Mouse (Mus musculus) frontal cortex, adult (tissue): ENCODE data around the gene Nmur2.

ENCODE experiments used
- ATAC-seq: cut with Nextera tagmentation; 2 replicates; pipeline ENCODE4 v1.9.2; 2017; ENCODE audit warnings: mild to moderate bottlenecking, moderate library complexity, mixed read lengths; ENCODE audit not compliant: low TSS enrichment

Gene Nmur2

DNA sequence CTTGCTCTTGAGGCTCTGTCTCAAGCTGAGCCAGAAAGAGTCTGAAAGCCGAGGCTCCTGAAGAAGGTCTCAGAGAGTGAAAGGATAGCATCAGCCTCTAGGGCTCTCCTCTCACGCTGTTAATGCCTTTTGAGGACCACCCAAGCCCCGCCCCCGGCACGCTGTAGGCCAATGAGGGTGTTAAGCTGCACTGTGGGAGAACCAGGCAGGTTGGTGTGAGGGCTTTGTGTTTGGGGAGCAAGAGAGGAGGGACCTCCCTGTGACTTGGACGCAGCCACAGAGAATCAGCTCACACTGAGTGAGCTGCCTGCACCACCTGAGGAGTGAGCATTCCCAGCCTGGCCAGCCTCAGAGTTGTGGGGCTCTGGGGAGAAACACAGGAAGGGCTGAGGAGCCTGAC, at the start of gene Nmur2:
Nmur2 (minus strand) TSS at position 94 of the 400 bp plus-strand sequence.
- no peak for ATAC-seq

DNA sequence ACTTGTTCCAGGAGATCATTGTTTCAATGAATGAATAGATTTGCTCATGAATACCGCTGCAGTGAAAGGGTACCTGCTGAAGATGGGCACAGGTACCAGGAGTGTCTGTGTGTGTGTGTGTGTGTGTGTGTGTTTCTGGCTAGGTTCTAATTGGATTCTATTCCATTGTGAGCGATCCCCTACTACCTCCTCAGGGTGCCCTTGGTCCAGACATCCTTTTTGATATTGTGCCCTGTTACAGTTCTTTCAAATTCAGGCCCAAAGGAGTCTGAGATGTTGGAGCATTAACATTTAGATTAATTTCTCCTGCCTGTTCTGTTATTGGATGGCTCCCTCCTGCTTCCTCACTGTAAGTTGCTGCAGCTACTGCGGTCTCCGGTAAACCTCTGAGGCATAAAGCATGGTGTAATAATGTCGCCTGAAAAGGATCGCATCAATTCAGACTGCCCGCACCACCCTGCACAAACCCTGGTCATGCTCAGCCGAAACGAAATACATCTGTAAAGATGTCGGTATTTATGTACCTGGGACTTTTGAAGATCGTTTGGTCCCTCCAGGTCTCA, 48.4 kb upstream of the Nmur2 start:
- no peak for ATAC-seq

DNA sequence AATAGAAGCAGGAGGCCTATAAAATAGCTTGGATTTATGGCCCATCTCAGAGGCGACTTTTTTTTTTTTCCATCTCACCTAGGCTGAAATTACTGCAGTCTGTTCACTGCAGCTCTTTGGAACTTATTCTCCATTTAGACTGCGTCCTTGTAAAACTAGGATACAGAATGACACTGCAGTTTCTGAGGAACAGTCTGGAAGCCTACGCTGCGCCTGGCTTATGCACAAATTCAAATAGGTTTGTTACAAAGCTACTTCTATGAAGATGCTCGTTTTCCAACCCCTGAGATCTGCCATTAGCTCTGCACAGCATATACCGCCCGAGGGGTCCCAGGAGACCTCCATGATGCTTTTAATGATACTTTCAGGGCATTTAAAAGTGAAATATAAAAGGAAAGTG, 31.3 kb upstream of the Nmur2 start:
- peak; percentile 95 for ATAC-seq

DNA sequence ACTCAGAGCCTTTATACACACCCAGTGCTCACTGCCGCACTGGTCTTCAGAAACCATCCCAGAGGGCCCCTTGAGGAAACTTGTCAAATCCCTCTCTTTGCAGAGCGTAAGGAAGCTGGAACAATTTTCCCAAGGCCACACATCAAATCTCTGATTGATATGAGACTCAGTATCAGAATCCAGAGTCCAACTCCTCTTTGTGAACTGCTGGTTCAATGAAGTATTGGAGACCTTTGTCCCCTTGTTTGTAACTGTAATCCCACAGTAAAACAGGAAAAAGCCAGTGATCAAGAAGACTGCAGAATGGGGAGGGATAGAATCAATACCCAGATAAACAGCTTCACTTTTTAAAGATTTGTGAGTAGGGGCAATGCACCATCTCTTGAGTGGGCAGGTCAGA, 28.8 kb upstream of the Nmur2 start:
- no peak for ATAC-seq

DNA sequence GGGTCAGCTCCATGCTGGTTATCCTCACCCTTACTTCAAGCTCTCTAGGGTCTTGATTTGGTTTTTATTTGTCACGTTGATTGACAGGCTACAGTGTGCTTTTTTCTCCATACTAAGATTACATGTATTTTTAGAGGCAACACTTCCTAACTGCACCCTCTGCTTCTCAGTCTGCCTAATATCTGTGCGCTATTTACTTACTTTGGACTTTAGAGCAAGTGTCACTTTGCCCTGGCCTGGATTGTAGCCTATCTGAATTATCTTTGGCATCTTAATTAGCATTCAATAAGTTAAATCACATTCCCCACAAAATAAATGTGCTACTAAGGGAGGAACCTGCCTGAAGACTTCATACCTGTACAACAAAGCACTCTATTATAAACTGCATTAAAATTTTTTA, 24.3 kb upstream of the Nmur2 start:
- ATAC-seq = no peak

DNA sequence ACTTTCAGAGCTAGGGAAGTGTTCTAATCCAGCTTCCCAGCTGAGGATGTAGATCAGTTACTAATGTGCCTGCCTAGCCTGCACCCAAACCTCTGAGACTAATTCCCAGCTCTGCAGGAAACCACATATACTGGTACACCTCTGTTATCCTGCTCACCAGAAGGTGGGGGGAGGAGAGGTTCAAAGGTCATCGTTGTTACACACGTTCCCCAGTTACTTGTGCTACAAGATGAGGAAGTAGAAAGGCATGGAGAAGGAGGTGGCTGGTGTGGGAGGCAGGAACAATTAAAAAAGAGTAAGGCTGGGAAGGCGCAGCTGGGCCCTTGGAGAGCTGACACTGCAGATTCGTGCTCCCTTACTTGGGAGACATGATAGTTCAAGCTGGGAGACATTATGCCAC, 23.8 kb upstream of the Nmur2 start:
- ATAC-seq = 0 out of 2 replicates have a peak, but pooled peaks have one; percentile 31

DNA sequence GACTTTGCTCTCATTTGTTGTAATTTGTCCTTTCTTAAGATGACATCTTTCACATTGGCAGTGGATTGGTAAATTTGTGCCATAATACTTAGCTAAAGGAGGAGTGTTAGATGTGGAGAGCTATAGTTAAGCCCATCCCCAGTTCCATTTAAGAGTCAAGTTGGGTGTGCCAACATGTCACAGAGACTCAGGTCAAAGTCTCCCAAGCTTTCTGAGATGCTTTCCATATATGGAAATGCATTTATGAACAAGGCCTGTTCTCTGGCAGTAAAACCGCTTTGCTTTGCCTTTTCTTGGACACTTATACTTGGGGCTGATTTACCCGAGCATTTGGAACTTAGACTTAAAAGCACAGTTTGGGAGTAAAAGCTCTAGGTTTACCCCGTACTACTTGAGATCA, 18.4 kb upstream of the Nmur2 start:
- no peak for ATAC-seq

DNA sequence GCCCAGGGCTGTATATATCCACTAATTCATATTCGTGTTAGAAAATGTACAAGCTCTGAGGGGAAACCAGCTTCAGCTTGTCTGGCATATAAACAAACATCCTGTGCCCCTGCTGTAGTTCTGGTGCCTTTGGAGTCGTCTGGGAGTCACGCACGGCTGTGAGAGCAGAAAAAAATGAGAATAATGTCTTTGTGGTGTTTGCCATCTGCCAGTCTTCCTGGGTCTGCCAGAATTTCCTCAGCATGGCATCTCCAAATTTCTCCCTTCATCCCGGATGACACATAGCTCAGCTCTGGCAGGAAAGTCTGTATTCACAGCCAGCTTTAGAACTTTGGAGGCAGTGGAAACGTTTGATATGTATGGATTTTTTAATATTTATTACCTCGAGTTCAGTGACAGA, 13.6 kb upstream of the Nmur2 start:
- peak; percentile 69 for ATAC-seq

DNA sequence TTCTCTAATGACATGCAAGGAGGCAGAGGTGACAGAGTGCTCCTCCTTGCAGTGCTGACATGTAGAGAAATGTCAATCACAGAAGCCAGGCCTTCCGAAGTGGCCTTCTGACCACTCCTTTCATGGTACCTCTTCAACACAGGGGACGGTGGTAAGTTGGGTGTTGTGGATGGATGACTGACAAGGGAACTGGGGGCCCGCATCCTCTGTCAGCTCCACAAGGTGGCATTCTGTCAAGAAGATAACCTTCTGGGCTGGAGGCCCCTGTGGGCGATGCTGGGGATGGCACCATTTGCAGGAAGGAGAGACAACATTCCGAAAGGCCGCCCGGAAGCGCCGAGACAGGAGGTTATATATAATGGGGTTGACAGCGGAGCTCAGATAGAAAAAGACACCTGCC, 14.0 kb downstream of the Nmur2 start:
- ATAC-seq = no peak

DNA sequence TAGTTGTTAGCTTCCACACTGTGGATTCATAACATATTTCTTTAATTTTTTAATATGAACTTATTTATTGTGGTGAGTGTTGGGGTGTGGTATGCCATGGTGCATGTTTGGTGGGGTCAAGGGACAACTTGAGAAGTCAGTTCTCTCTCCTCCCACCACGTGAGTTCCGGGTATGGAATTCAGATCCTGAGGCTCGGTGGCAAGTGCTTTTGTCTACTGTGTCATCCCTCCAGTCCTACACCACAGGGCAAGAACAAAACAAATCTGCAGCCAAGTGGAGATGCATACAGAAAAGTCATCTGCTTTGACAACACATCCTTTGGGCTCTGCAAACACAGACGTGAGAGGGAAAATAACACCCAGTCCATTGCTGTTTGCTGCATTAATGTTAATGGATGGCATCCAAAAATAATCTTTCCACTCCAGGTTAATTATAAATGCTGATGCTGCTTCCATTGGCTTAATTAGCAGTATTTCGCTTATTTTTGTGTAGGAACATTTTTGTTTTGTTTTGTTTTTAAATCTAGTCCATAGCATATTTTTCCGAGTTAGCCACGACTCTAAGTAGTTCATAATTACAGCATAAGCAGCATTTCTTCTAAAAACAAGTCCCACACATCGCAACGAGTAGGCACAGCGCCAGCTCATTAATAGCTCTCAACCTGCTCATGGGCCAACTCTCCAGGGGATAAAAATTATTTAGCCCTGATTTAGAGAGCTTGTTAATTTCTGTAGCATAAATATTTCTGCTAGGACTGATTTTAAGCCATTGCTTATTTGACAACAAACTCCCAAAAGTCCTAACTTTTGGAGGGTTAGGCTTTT, 14.9 kb downstream of the Nmur2 start:
- ATAC-seq = no peak

DNA sequence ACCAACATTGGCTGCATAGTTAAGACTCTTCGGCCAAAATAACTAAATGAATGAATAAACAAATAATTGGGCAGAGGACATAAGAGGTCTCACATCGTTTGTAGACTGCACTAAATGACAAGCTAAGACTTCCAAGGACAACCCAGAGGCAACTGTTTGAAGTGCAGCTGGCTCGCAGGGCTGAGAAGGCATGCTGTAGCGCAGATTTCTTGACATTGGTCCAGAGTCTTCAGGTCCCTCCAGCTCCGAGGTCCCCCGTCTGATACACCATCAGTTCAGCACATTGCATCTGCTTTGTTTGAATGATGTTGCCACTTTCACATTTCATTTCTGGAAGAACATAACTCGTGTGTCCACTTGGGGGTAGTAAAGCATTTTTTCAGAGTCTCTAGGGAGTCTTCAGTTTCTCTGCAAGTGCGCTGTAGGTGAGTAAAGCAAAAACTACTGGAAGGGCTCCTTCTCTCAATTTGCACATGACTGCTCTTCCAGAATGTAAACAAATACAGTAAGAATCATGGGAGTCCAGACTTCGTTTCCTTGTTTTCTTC, 27.2 kb downstream of the Nmur2 start:
- peak; percentile 89 for ATAC-seq

DNA sequence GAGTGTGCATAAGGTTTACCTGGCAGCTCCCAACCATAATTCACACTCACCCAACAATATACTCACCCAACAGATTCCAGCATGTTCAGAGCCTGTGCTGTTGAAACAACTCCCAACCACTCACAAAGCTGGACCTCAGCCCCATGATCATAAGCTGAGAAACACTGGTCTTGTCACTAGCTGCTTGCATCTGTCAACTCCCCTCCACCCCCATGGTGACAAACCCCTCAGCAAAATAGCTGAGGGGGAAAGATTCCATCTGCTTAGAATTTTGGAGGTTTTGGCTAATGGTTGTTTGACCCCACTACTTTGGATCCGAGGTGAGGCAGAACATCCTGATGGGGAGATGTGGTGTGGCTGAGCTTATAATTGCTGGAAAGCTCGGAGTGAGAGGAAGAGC, 28.4 kb downstream of the Nmur2 start:
- no peak for ATAC-seq

DNA sequence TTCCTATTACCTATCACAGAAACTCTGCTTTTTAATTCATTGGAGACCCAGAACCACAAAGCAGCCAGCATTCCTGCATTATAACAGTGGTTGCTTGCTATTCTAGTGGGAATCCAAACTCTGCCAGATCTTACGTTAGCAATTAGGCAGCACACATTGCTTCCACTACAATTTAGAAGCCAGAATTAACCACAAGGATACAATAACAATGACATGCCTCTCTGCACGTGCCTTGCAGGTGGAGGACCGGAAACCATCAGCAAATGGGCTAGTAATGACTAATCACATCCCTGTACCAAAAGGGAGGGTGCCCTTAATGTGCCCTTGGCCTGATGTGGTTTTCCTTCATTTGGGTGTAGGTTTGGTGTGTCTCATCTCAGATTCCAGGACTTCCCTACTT, 32.5 kb downstream of the Nmur2 start:
- ATAC-seq = no peak

DNA sequence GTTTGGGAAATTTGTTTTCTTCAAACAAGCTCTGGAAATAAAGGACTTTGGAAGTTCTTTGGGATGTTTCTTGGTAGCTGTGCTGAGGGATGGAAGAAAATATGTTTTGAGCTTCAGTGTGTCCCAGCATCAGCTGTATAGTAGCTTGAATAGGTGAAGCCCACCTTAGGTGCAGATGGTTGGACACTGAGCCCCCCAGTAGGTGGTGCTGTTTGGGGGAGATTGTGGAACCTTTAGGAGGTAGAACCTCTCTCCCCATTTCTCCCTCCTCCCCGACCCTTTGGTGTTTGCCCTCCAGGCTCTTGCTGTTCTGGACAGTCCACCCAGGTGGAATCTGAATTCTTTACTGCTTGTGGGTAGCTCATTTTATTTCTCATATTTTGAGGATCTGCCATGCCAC, 48.0 kb downstream of the Nmur2 start:
- no peak for ATAC-seq

DNA sequence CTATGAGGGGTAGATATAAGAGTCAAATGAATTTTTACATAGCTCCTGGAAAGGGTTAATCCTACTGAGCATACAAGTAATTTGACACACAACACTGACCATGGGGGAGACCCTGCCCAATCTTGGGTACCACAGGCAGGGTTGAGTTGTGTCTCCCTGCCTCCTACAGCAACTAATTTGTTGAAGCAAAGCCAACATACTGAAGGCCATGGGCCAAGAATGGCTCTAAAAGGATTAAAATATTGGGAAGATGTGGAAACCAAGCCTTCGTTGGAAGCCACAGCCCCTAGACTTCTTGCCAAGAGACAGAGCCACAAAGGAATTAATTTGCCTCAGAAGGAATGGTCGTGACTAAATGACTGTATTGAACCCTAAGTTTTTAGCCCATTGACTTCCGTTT, 48.7 kb downstream of the Nmur2 start:
- no peak for ATAC-seq

DNA sequence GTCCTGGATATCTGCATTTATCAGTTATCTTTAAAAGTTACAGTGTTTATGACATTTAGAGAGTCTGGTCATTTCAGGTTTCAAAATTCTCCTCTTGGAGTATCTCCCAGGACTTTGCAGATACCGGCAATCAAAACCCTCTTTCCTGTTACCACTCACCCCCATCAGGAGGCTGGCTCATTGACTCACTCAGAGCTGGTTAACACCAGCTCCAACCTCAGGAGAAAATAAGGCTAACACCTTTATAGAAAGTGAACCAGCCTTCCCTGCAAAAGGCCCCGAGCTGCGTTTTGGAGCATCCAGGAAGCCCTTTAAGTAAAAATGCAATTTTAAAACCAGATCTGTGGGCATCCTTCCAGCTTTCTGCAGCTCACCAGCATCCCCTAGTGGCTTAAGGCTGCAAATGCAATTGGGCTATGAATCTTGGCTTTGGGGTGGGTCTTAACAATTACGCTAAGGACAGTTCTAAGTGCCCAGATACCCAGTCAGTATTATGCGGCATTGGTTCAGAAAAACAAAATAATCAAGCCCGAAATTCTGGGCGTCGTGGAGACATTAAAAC, 49.2 kb downstream of the Nmur2 start:
- peak; percentile 38 for ATAC-seq

DNA sequence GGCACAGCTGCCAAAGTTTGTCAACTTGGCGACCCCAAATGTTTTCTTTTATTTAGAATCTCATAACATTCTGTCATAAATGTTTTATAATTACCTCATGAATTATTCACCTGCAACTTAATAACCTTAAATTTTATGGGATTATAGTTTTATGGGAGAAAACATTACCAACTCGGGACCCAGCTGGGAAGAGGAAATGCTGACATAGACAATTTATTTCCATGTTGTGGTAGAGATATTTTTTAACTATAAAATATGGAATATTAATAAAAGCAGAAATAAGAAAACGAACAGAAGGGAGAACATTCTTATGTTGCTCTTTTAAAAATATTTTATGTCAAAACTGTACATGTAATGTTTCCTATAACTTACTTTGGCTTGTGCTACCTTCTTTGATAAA, 56.2 kb downstream of the Nmur2 start:
- ATAC-seq = no peak

DNA sequence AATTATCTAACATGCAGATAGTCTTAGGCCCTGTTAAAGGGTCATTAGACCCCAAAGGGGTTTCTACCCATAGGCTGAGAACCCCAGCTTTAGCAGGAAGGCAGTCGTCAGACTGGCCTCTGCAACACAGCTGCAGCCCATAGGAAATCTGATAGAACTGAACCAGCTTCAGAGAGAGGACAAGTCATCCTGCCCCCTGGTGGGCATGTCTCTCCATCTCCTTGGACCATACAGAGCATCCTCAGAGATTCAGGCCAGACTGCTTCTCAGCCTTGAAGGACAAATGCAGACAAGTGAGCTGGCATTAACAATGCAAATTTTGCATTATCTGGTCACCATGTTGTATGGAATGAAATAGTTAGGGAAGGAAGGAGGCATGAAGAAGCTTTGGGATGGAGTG, 59.2 kb downstream of the Nmur2 start:
- ATAC-seq = peak; percentile 83

DNA sequence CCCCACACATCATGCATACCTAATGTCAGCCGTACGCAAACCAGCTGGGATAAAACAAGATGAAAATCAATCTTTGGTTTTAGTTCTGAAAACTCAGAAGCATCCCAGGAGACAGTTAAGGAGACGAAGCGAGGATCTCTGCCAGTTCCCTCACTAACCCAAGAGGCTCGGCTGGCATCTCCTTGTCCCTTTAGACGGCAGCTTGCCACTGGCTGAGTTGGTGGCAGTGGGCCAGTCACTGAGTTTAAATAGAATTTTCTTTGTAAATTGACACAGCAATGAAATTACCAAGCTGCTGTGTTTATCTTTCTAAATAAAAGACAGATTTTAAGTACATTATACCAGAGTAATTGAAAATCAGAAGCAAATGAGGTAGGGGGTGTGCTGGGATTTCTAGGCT, 62.7 kb downstream of the Nmur2 start:
- no peak for ATAC-seq
